Comparison of ENCODE assay signal across 8 mouse cellular contexts in the genomic region with DNA sequence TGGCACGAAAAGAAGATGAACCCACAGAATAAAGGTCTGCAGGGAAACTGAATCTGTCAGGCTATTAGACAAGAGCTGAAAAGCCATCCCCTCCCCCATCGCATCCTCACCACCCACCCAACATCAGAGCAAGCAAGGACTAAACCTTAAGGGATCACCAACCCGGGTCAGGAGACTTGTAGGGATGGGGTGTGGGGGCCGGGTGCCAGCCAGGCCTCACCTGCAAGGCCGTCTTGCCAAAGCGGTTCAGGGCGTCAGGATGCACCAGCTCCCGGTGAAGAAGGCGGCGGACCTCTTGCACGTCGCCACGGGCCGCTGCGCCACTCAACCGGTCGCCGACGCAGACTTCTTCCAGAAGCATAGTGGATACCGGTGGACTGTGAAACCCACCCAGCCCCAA. TPM values are rescaled to one million over a fixed set of nuclear protein-coding genes. Genes with fewer than 3 reads are reported as not detected.
DNase-seq lines count a peak whose midpoint lies in the region; ATAC-seq and TF ChIP-seq lines count a peak whose summit lies in the region.

No protein-coding gene starts in this region.

- peaks cover 8% of the 10 kb centered on the region for H3K36me3 ChIP-seq in heart, embryonic 13.5 days
- H3K36me3 ChIP-seq in forebrain, postnatal 0 days (ENCODE audit: insufficient read depth), result no peaks in the 10 kb centered on the region

- H3K9me3 ChIP-seq in heart, embryonic 13.5 days, result no peaks in the 10 kb centered on the region
- H3K9me3 ChIP-seq in forebrain, postnatal 0 days (ENCODE audit: low read length), result no peaks in the 10 kb centered on the region

- DNase-seq in heart, postnatal 14 days, result no peak
- DNase-seq in thymus, postnatal 10 days (ENCODE audit: low spot score in 2 of 2), result peak; percentile 67 to 71
- no peak for DNase-seq in thymus, adult 18-20 months
- DNase-seq in forebrain, postnatal 0 days, result no peak
- no peak for DNase-seq in Muller cell, postnatal 12 days (ENCODE audit: inconsistent ontology term)
- DNase-seq in left cerebral cortex, postnatal 25 days (ENCODE audit: low spot score in 2 of 2), result no peak

- WGBS in heart, embryonic 13.5 days, result under 1% methylated on average over 20 of the region's 20 CpGs
- 1% methylated on average over 20 of the region's 20 CpGs for WGBS in forebrain, postnatal 0 days

- H3K4me2 ChIP-seq in heart, embryonic 13.5 days, result peak overlapping the region; percentile 84
- H3K4me2 ChIP-seq in forebrain, postnatal 0 days (ENCODE audit: low read depth), result peak overlapping the region; percentile 76

- no peaks in the 10 kb centered on the region for H3K27me3 ChIP-seq in heart, embryonic 13.5 days (replicated peaks)
- H3K27me3 ChIP-seq in forebrain, postnatal 0 days (ENCODE audit: insufficient read depth, low read length), result no peaks in the 10 kb centered on the region

- peak overlapping the region; percentile 92 for H3K9ac ChIP-seq in heart, embryonic 13.5 days
- peak overlapping the region; percentile 79 for H3K9ac ChIP-seq in forebrain, postnatal 0 days

- ATAC-seq in heart, embryonic 13.5 days (ENCODE audit: extremely low read depth, insufficient number of reproducible peaks, low FRiP score, low TSS enrichment), result no peak
- ATAC-seq in forebrain, postnatal 0 days, result no peak
- peak; percentile 2; the same call in 1 of the 2 replicates for ATAC-seq in megakaryocyte-erythroid progenitor cell, adult 5-6 weeks (replicated peaks; ENCODE audit: low FRiP score, low TSS enrichment, poor library complexity, severe bottlenecking)

- H3K4me1 ChIP-seq in heart, embryonic 13.5 days, result peaks cover 42% of the 10 kb centered on the region
- H3K4me1 ChIP-seq in forebrain, postnatal 0 days (ENCODE audit: insufficient read depth), result peaks cover 21% of the 10 kb centered on the region; the same call in 1 of the 2 replicates

- TF ChIP-seq CTCF in forebrain, postnatal 0 days (IDR thresholded peaks at IDR 0.05; ENCODE audit: low read depth), result no peak

- intact Hi-C loops in heart, postnatal 14 days (cut with DNase I), result no loop called here
- intact Hi-C loops in left cerebral cortex, postnatal 25 days (cut with DNase I), result loop anchor here (2.0 kb wide), 1 partner anchor 52 kb away; a partner anchor contains a TSS

- H3K27ac ChIP-seq in heart, embryonic 13.5 days (replicated peaks), result peak overlapping the region; percentile 90
- peak overlapping the region; percentile 80 for H3K27ac ChIP-seq in forebrain, postnatal 0 days (ENCODE audit: low read depth, low read length)

- H3K4me3 ChIP-seq in heart, embryonic 13.5 days, result peak overlapping the region; percentile 90
- H3K4me3 ChIP-seq in forebrain, postnatal 0 days (ENCODE audit: low read depth, low read length), result peak overlapping the region; percentile 71

RNA-seq across cellular contexts. Expression of a gene that starts 0.6 kb away (rescaled TPM):
- 80.4 and 101 TPM in 2 replicates for polyA plus RNA-seq in heart, embryonic 13.5 days (2015; fragmentation: Nextera tagmentation; extraction: Ambion mirVana)
- 10 to 100 TPM; 17.9 to 21.1 TPM for total RNA-seq in heart, postnatal 14 days (2021)
- total RNA-seq in forebrain, postnatal 0 days (2014; rRNA removed), result 65.1 and 69.4 TPM in 2 replicates
- 104 and 118 TPM in 2 replicates for polyA plus RNA-seq in forebrain, postnatal 0 days (2015; fragmentation: Nextera tagmentation; extraction: Ambion mirVana)
- total RNA-seq in megakaryocyte-erythroid progenitor cell, adult 5-6 weeks (2014; fragmentation: Nextera tagmentation), result 5.7 and 7.4 TPM in 2 replicates
- 8.5 and 11.3 TPM in 2 replicates for total RNA-seq in megakaryocyte-erythroid progenitor cell, adult 5-6 weeks (2017)
- 10 to 100 TPM; 54.4 to 58.4 TPM for total RNA-seq in left cerebral cortex, postnatal 25 days (2021)

RNA-seq across cellular contexts. Expression of a gene that starts 2.8 kb away (rescaled TPM):
- 12.7 and 13.2 TPM in 2 replicates for polyA plus RNA-seq in heart, embryonic 13.5 days (2015; fragmentation: Nextera tagmentation; extraction: Ambion mirVana)
- 10 to 100 TPM; 17.0 to 22.6 TPM for total RNA-seq in heart, postnatal 14 days (2021)
- total RNA-seq in forebrain, postnatal 0 days (2014; rRNA removed), result 27.6 and 28.1 TPM in 2 replicates
- polyA plus RNA-seq in forebrain, postnatal 0 days (2015; fragmentation: Nextera tagmentation; extraction: Ambion mirVana), result 7.1 and 11.9 TPM in 2 replicates
- total RNA-seq in megakaryocyte-erythroid progenitor cell, adult 5-6 weeks (2014; fragmentation: Nextera tagmentation), result 50.7 and 81.7 TPM in 2 replicates
- total RNA-seq in megakaryocyte-erythroid progenitor cell, adult 5-6 weeks (2017), result 55.3 and 86.3 TPM in 2 replicates
- total RNA-seq in left cerebral cortex, postnatal 25 days (2021), result 10 to 100 TPM; 34.6 to 35.7 TPM

RNA-seq across cellular contexts. Expression of a gene that starts 21.5 kb away (rescaled TPM):
- polyA plus RNA-seq in heart, embryonic 13.5 days (2015; fragmentation: Nextera tagmentation; extraction: Ambion mirVana), result 1.7 and 2.1 TPM in 2 replicates
- under 1 TPM in 1 of 2 experiments, not detected in 1; 0.12 TPM for total RNA-seq in heart, postnatal 14 days (2021)
- 2.6 and 4.2 TPM in 2 replicates for total RNA-seq in forebrain, postnatal 0 days (2014; rRNA removed)
- polyA plus RNA-seq in forebrain, postnatal 0 days (2015; fragmentation: Nextera tagmentation; extraction: Ambion mirVana), result 2.4 and 2.9 TPM in 2 replicates
- 0.42 TPM in 1 of 2 replicates, not detected in the other for total RNA-seq in megakaryocyte-erythroid progenitor cell, adult 5-6 weeks (2014; fragmentation: Nextera tagmentation)
- not detected in 2 replicates for total RNA-seq in megakaryocyte-erythroid progenitor cell, adult 5-6 weeks (2017)
- total RNA-seq in left cerebral cortex, postnatal 25 days (2021), result 1 to 10 TPM in 1 of 2 experiments, under 1 TPM in 1; 0.89 to 1.3 TPM

RNA-seq across cellular contexts. Expression of a gene that starts 25.5 kb away (rescaled TPM):
- polyA plus RNA-seq in heart, embryonic 13.5 days (2015; fragmentation: Nextera tagmentation; extraction: Ambion mirVana), result 41.6 and 51.4 TPM in 2 replicates
- total RNA-seq in heart, postnatal 14 days (2021), result 10 to 100 TPM; 73.3 to 85.0 TPM
- total RNA-seq in forebrain, postnatal 0 days (2014; rRNA removed), result 18.7 and 19.5 TPM in 2 replicates
- polyA plus RNA-seq in forebrain, postnatal 0 days (2015; fragmentation: Nextera tagmentation; extraction: Ambion mirVana), result 19.9 and 26.4 TPM in 2 replicates
- 8.9 and 13.9 TPM in 2 replicates for total RNA-seq in megakaryocyte-erythroid progenitor cell, adult 5-6 weeks (2014; fragmentation: Nextera tagmentation)
- 11.9 and 25.7 TPM in 2 replicates for total RNA-seq in megakaryocyte-erythroid progenitor cell, adult 5-6 weeks (2017)
- 10 to 100 TPM; 40.7 to 49.2 TPM for total RNA-seq in left cerebral cortex, postnatal 25 days (2021)

RNA-seq across cellular contexts. Expression of a gene that starts 29.9 kb away (rescaled TPM):
- 56.9 and 60.3 TPM in 2 replicates for polyA plus RNA-seq in heart, embryonic 13.5 days (2015; fragmentation: Nextera tagmentation; extraction: Ambion mirVana)
- 100 to 1,000 TPM; 105 to 116 TPM for total RNA-seq in heart, postnatal 14 days (2021)
- total RNA-seq in forebrain, postnatal 0 days (2014; rRNA removed), result 55.2 and 63.1 TPM in 2 replicates
- 40.8 and 48.9 TPM in 2 replicates for polyA plus RNA-seq in forebrain, postnatal 0 days (2015; fragmentation: Nextera tagmentation; extraction: Ambion mirVana)
- total RNA-seq in megakaryocyte-erythroid progenitor cell, adult 5-6 weeks (2014; fragmentation: Nextera tagmentation), result 25.8 and 30.7 TPM in 2 replicates
- 22.6 and 23.7 TPM in 2 replicates for total RNA-seq in megakaryocyte-erythroid progenitor cell, adult 5-6 weeks (2017)
- 10 to 100 TPM; 43.9 to 51.4 TPM for total RNA-seq in left cerebral cortex, postnatal 25 days (2021)

Comparison
In these comparisons a context has a peak if more than half of its experiments do, and no peak if none do; other contexts are left out.
1. DNase-seq: peak in thymus, postnatal 10 days (2 of 2); none in heart, postnatal 14 days (0 of 2), thymus, adult 18-20 months (0 of 2), forebrain, postnatal 0 days (single experiment), Muller cell, postnatal 12 days (single experiment) and left cerebral cortex, postnatal 25 days (0 of 2).